Mouse (Mus musculus): ENCODE measurements around the gene Sorl1.

GRCm38 (mm10) chr9:42008501-42008900 is 115.6 kb downstream of the Sorl1 start:
- TF ChIP-seq POLR2A (IDR thresholded peaks at IDR 0.05; ENCODE audit: borderline replicate concordance, control insufficient read depth, low read depth, low read length) (no peak), CTCF (IDR thresholded peaks at IDR 0.05; ENCODE audit: control insufficient read depth, insufficient read depth, low read length) (no peak)

All from bone marrow, adult 2 months (tissue).